Mouse (Mus musculus): ENCODE results near the gene H2-DMb1. TPM values are rescaled to one million over a fixed set of nuclear protein-coding genes. Genes with fewer than 3 reads are reported as not detected.

Gene H2-DMb1
- total and polyA plus RNA-seq, 3 experiments: 60.7 to 147 (median 102) TPM

DNA sequence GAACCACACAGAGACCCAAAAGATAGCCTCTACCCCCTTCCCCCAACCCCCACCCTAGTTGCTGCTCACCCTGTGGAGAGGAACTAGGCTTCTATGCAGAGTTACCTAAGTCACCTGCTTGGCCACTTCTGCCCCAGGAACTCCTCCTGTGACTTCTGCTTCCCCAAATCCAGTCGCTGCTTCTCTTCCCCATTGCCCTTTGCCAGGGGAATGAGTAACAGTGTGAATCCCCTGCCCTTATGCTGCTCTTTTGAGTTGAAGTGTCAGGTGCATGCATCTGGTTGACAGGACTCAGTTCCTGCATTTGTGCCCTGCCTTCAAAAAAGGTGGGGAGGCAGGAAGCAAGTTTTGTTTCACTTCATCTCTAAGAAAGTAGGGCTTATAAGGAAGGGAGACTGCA, 21.2 kb downstream of the H2-DMb1 start (continued):
- TF ChIP-seq JUND (conservative IDR thresholded peaks at IDR 0.05; ENCODE audit: low read depth, low read length) (no peak), MAZ (IDR thresholded peaks at IDR 0.05; ENCODE audit: low read depth, low read length) (no peak), NELFE (IDR thresholded peaks at IDR 0.05; ENCODE audit: low read depth, low read length) (no peak), MAX (IDR thresholded peaks at IDR 0.05; ENCODE audit: low read length) (no peak), TCF12 (IDR thresholded peaks at IDR 0.05; ENCODE audit: low read depth, low read length) (peak; percentile 57; the same call in 1 of the 2 replicates), JUN (IDR thresholded peaks at IDR 0.05; ENCODE audit: insufficient read depth, low read depth, low read length) (no peak), NRF1 (IDR thresholded peaks at IDR 0.05; ENCODE audit: low read depth, low read length) (no peak), POLR2AphosphoS2 (IDR thresholded peaks at IDR 0.05; ENCODE audit: low read depth, low read length) (no peak), ZMIZ1 (IDR thresholded peaks at IDR 0.05; ENCODE audit: low read depth, low read length) (no peak), USF1 (IDR thresholded peaks at IDR 0.05; ENCODE audit: low read depth, low read length) (no peak), MEF2A (IDR thresholded peaks at IDR 0.05; ENCODE audit: borderline replicate concordance, low read depth, low read length) (peak; percentile 14; the same call in 1 of the 2 replicates)

DNA sequence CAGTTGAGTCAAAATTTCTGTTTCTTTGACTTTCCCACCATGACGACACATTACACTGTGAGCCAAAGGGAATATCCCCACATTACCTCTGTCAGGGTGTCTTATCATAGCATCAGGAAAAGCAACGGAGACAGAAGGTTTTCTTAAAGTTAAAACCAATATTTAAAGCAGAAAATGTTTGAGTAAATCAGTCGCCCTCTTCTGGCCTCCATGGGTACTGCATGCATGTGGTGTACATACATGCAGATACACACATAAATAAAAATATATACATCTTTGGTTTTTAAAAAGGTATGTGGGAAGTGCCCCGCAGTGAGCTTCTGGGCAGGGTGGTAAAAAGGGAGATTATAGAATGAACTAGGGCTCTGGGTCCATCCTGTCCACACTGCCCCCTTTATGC, 24.3 kb downstream of the H2-DMb1 start:
- H3K27ac ChIP-seq (ENCODE audit: insufficient read depth, low read depth): no peak overlapping the region
- H3K9me3 ChIP-seq (replicated peaks; ENCODE audit: low read length): peaks cover 10% of the 10 kb centered on the region
- no peaks in the 10 kb centered on the region for H3K79me2 ChIP-seq (replicated peaks; ENCODE audit: control insufficient read depth, extremely low read depth, insufficient read depth, poor library complexity, severe bottlenecking)
- no peak for TF ChIP-seq MAFK (IDR thresholded peaks at IDR 0.05; ENCODE audit: insufficient replicate concordance, low read length)
- H3K9ac ChIP-seq (ENCODE audit: insufficient read depth, low read depth): no peak overlapping the region
- in situ Hi-C loops (cut with MboI; ENCODE audit: low pct_ligation_motif_present, low pct_unique_long_range_greater_than_20kb, low sequenced_read_pairs) (loop anchor here (5.0 kb wide), 1 partner anchor 35 kb away; no protein-coding TSS in a partner anchor), dilution Hi-C loops (cut with MboI; ENCODE audit: extremely low pct_ligation_motif_present, extremely low pct_unique_long_range_greater_than_20kb, low sequenced_read_pairs) (no loop called here)
- peaks cover 10 to 50% of the 10 kb centered on the region in 2 experiments for H3K4me1 ChIP-seq (ENCODE audit: control insufficient read depth in 1 of 2, insufficient read depth in 2 of 2)
- no peak for DNase-seq (ENCODE audit: extremely low read depth)
- peaks cover 6 to 13% of the 10 kb centered on the region in 2 experiments for H3K36me3 ChIP-seq (replicated peaks in 1 of 2; ENCODE audit: control insufficient read depth in 1 of 2, insufficient read depth in 1 of 2, low read length in 1 of 2)
- no peaks in the 10 kb centered on the region for H3K27me3 ChIP-seq (replicated peaks)
- H3K4me3 ChIP-seq (replicated peaks in 1 of 3; ENCODE audit: low read depth in 2 of 3, low read length in 2 of 3, poor library complexity in 1 of 3): no peak overlapping the region
- H3K4me2 ChIP-seq (ENCODE audit: insufficient read depth, low read depth, poor library complexity, severe bottlenecking): no peak overlapping the region

DNA sequence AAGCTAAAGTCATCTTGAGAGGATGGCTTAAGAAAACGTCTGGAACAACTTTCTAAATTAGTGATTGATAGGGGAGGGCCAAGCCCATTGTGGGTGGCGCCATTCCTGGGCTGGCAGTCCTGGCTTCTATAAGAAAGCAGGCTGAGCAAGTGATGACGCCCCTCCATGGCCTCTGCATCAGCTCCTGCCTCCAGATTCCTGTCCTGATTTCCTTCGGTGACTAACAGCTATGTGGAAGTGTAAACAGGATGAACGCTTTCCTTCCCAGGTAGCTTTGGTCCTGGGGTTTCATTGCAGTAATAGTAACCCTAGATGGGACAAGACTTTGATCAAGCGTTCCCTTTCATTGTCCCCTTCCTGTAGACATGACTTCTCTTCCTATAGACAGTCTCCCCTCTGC, 26.1 kb downstream of the H2-DMb1 start:
- Histone ChIP-seq H3K79me2 (replicated peaks; ENCODE audit: control insufficient read depth, extremely low read depth, insufficient read depth, poor library complexity, severe bottlenecking) (peaks cover 13% of the 10 kb centered on the region), H3K27ac (ENCODE audit: insufficient read depth, low read depth) (peak overlapping the region; percentile 97), H3K9me3 (replicated peaks; ENCODE audit: low read length) (peaks cover 4% of the 10 kb centered on the region), H3K4me3 (replicated peaks in 1 of 3; ENCODE audit: low read depth in 2 of 3, low read length in 2 of 3, poor library complexity in 1 of 3) (peak overlapping the region in 1 of 3 experiments; percentile 4), H3K4me2 (ENCODE audit: insufficient read depth, low read depth, poor library complexity, severe bottlenecking) (peak overlapping the region; percentile 51; the same call in 1 of the 2 replicates), H3K4me1 (ENCODE audit: control insufficient read depth in 1 of 2, insufficient read depth in 2 of 2) (peaks cover 17 to 54% of the 10 kb centered on the region in 2 experiments), H3K36me3 (replicated peaks in 1 of 2; ENCODE audit: control insufficient read depth in 1 of 2, insufficient read depth in 1 of 2, low read length in 1 of 2) (peaks cover 20 to 31% of the 10 kb centered on the region in 2 experiments), H3K9ac (ENCODE audit: insufficient read depth, low read depth) (peak overlapping the region; percentile 43), H3K27me3 (replicated peaks) (no peaks in the 10 kb centered on the region)
- in situ Hi-C loops (cut with MboI; ENCODE audit: low pct_ligation_motif_present, low pct_unique_long_range_greater_than_20kb, low sequenced_read_pairs): loop anchor here (5.0 kb wide), 1 partner anchor 33 kb away; no protein-coding TSS in a partner anchor
- DNase-seq (ENCODE audit: extremely low read depth): no peak
- dilution Hi-C loops (cut with MboI; ENCODE audit: extremely low pct_ligation_motif_present, extremely low pct_unique_long_range_greater_than_20kb, low sequenced_read_pairs): no loop called here
- TF ChIP-seq MAX (IDR thresholded peaks at IDR 0.05; ENCODE audit: low read length) (no peak), MYC (IDR thresholded peaks at IDR 0.05; ENCODE audit: low read depth, low read length) (no peak), ZNF384 (IDR thresholded peaks at IDR 0.05; ENCODE audit: low read depth, low read length) (no peak), POLR2AphosphoS2 (IDR thresholded peaks at IDR 0.05; ENCODE audit: low read depth, low read length) (no peak), RCOR1 (conservative IDR thresholded peaks at IDR 0.05; ENCODE audit: low read depth, low read length) (no peak), UBTF (IDR thresholded peaks at IDR 0.05; ENCODE audit: low read depth, low read length) (no peak), MAZ (IDR thresholded peaks at IDR 0.05; ENCODE audit: low read depth, low read length) (no peak), NRF1 (IDR thresholded peaks at IDR 0.05; ENCODE audit: low read depth, low read length) (no peak), ZC3H11A (IDR thresholded peaks at IDR 0.05; ENCODE audit: low read depth, low read length) (no peak), EP300 (IDR thresholded peaks at IDR 0.05; ENCODE audit: low read length) (no peak), ELF1 (IDR thresholded peaks at IDR 0.05; ENCODE audit: low read depth, low read length) (no peak), JUND (conservative IDR thresholded peaks at IDR 0.05; ENCODE audit: low read depth, low read length) (no peak), CHD1 (IDR thresholded peaks at IDR 0.05; ENCODE audit: low read depth, low read length) (no peak), PAX5 (IDR thresholded peaks at IDR 0.05; ENCODE audit: low read length) (no peak), MAFK (IDR thresholded peaks at IDR 0.05; ENCODE audit: insufficient replicate concordance, low read length) (no peak), JUN (IDR thresholded peaks at IDR 0.05; ENCODE audit: insufficient read depth, low read depth, low read length) (no peak), ZMIZ1 (IDR thresholded peaks at IDR 0.05; ENCODE audit: low read depth, low read length) (no peak), TCF12 (IDR thresholded peaks at IDR 0.05; ENCODE audit: low read depth, low read length) (no peak), USF1 (IDR thresholded peaks at IDR 0.05; ENCODE audit: low read depth, low read length) (no peak), CTCF (conservative IDR thresholded peaks at IDR 0.05 in 1 of 2, IDR thresholded peaks at IDR 0.05 in 1 of 2; ENCODE audit: low read depth in 2 of 2, low read length in 2 of 2) (no peak), ETS1 (conservative IDR thresholded peaks at IDR 0.05; ENCODE audit: low read depth, low read length) (0 out of 2 replicates have a peak, but pooled peaks have one; percentile 12), TBP (conservative IDR thresholded peaks at IDR 0.05; ENCODE audit: low read depth, low read length) (0 out of 2 replicates have a peak, but pooled peaks have one; percentile 51), GABPA (IDR thresholded peaks at IDR 0.05; ENCODE audit: insufficient replicate concordance, low read depth, low read length) (no peak), MEF2A (IDR thresholded peaks at IDR 0.05; ENCODE audit: borderline replicate concordance, low read depth, low read length) (no peak), POLR2A (IDR thresholded peaks at IDR 0.05; ENCODE audit: low read depth, low read length) (peak; percentile 52; the same call in 1 of the 2 replicates)
